Mouse (Mus musculus): ENCODE data around the gene Lhpp. TPM values are rescaled to one million over a fixed set of nuclear protein-coding genes. Genes with fewer than 3 reads are reported as not detected.

The Lhpp gene
- 14.4 and 17.4 TPM in 2 replicates for polyA plus RNA-seq (2015; fragmentation: Nextera tagmentation; extraction: Ambion mirVana)

DNA sequence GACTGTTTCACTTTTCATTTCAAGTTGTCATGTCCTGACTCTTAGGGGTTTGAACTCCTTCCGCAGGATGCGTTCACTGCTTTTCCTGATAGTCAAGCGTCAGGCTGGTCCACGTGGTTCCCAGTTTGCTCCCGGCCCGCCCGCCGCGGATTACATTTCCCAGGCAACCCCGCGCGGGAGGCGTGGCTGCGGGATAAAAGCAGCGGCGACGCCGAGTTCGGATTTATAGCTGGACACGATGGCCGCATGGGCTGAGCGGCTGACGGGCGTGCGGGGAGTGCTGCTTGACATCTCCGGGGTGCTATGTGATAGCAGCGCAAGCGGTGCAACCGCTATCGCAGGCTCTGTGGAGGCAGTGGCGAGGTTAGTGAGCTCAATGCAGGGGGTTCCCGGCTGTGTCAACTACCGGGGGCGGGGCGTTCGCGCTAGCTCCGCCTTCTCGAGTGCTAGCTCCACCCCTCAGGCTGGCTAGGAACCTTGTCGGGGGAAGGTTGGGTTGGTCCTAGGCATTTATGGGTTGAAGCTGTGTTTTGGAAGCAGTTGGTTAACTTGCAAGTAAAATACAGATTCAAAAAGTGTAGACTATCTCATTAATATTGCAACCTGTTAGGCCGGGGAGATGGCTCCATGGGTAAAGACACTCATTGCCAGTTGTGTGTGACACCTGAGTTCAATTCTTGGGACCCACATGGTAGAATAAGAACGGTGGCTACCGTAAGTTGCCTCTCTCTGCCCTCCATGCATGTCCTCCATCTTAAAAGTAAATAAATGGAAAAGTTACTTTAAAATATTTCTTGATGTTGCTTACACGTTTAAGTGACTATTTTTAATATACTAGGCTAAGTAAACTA is at the start of gene Lhpp:
Lhpp (plus strand) TSS at position 171 of the 851 bp plus-strand sequence.
- ATAC-seq (ENCODE audit: insufficient number of reproducible peaks, low FRiP score, low TSS enrichment, low read depth) = peak; percentile 79
- H3K9me3 ChIP-seq (replicated peaks) = no peaks in the 10 kb centered on the region
- H3K4me3 ChIP-seq (replicated peaks) = peak within 1 kb of the TSS; percentile 53
- peaks cover 17% of the 10 kb centered on the region; the same call in 1 of the 2 replicates for H3K4me1 ChIP-seq
- 8% methylated on average over 44 of the region's 44 CpGs for WGBS
- H3K27ac ChIP-seq (replicated peaks) = no peak within 1 kb of the TSS
- peak within 1 kb of the TSS; percentile 72 for H3K4me2 ChIP-seq (replicated peaks)
- H3K36me3 ChIP-seq = no peaks in the 10 kb centered on the region
- peaks cover 4% of the 10 kb centered on the region; the same call in 1 of the 2 replicates for H3K27me3 ChIP-seq
- peak within 1 kb of the TSS; percentile 29; the same call in 1 of the 2 replicates for H3K9ac ChIP-seq

DNA sequence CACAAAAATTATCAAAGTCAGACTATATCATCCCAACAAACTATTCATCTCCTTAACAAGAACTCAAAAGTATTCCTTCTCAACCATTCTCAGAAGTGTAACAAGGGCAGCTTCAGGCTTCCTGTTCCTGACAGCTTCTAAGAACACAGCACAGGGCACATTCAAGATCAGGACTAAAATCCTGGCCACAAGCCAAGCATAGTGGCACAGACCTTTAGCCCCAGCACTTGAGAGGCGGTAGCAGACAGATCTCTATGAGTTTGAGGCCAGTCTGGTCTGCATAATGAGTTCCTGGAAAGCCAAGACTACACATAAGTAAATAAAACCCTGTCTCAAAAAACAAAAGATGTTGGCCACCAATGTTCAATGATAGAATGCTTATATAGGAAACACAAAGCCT is 44.6 kb upstream of the Lhpp start:
- Histone ChIP-seq H3K9me3 (replicated peaks) (no peaks in the 10 kb centered on the region), H3K27me3 (no peaks in the 10 kb centered on the region), H3K36me3 (peaks cover 69% of the 10 kb centered on the region), H3K27ac (replicated peaks) (no peak overlapping the region), H3K9ac (no peak overlapping the region), H3K4me3 (replicated peaks) (no peak overlapping the region), H3K4me1 (peaks cover 13% of the 10 kb centered on the region), H3K4me2 (replicated peaks) (no peak overlapping the region)
- ATAC-seq (ENCODE audit: insufficient number of reproducible peaks, low FRiP score, low TSS enrichment, low read depth) = no peak
- WGBS = 70% methylated on average over 1 of the region's 1 CpGs

DNA sequence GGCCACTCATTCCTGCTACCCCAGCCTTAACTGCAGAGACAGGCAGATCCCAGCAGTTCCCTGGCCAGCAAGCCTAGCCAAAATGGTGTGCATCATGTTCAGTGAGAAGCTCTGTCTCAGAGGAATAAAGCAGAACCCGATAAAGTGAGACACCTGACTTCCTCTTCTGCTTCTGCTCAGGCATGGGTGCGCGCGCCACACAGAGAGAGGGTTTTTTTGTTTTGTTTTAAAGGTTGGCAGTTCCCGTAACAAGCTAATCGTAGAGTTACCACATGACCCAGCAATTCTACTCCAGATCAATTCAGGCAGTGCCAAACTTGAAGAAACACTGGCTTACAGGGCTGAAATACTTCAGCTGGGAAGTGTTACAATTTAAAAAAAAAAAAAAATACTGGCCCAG is 41.6 kb upstream of the Lhpp start:
- 89% methylated on average over 6 of the region's 6 CpGs for WGBS
- peaks cover 35% of the 10 kb centered on the region for H3K4me1 ChIP-seq
- ATAC-seq (ENCODE audit: insufficient number of reproducible peaks, low FRiP score, low TSS enrichment, low read depth) = no peak
- no peaks in the 10 kb centered on the region for H3K9me3 ChIP-seq (replicated peaks)
- H3K4me3 ChIP-seq (replicated peaks) = no peak overlapping the region
- H3K9ac ChIP-seq = no peak overlapping the region
- no peaks in the 10 kb centered on the region for H3K27me3 ChIP-seq
- no peak overlapping the region for H3K27ac ChIP-seq (replicated peaks)
- peaks cover 40% of the 10 kb centered on the region for H3K36me3 ChIP-seq
- no peak overlapping the region for H3K4me2 ChIP-seq (replicated peaks)

DNA sequence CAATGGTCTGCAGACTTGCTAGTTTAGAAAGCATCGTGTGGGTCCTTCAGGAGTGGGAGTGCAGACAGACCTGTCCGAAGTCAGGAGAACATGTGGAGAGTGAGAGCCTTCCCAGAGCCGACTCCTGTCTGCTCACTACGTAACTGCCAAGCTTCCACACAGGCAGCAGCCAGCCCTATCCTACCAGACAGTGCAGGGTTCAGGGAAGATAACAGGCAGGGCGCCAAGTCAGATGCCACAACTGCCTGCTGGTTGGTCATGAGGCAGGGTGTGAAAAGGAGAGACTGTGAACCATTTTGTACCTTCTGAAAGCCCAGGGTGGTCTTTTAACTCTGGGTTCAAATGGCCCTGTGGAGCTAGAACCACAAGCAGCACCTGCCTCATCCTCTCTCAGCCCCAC is 40.4 kb upstream of the Lhpp start:
- Histone ChIP-seq H3K4me2 (replicated peaks) (no peak overlapping the region), H3K4me1 (peaks cover 39% of the 10 kb centered on the region), H3K27ac (replicated peaks) (no peak overlapping the region), H3K9me3 (replicated peaks) (no peaks in the 10 kb centered on the region), H3K4me3 (replicated peaks) (no peak overlapping the region), H3K36me3 (peaks cover 27% of the 10 kb centered on the region), H3K27me3 (no peaks in the 10 kb centered on the region), H3K9ac (no peak overlapping the region)
- ATAC-seq (ENCODE audit: insufficient number of reproducible peaks, low FRiP score, low TSS enrichment, low read depth) = no peak
- WGBS = 73% methylated on average over 5 of the region's 5 CpGs

DNA sequence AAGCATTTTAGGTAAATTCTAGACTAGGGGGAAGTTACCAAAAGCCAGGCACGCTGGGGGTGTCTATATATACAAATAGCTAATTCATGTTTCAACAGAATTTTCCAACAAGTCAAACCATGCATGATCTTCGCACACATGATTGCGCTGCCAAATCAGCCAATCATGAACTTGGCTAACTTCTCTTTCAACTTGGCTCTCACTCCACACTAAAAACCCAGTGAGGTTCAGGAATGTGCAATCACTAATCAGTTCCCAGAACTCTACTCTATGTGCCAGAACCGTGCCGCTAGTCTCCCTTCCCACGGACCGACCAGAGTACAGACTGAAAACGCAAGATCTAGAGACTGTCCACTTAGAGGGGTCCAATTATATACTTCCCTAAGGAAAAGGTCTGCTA is 39.0 kb upstream of the Lhpp start:
- ATAC-seq (ENCODE audit: insufficient number of reproducible peaks, low FRiP score, low TSS enrichment, low read depth) = no peak
- peak overlapping the region; percentile 79 for H3K27ac ChIP-seq (replicated peaks)
- H3K27me3 ChIP-seq = no peaks in the 10 kb centered on the region
- H3K4me2 ChIP-seq (replicated peaks) = peak overlapping the region; percentile 31
- H3K4me3 ChIP-seq (replicated peaks) = no peak overlapping the region
- WGBS = 44% methylated on average over 8 of the region's 8 CpGs
- peaks cover 41% of the 10 kb centered on the region for H3K4me1 ChIP-seq
- H3K9ac ChIP-seq = no peak overlapping the region
- no peaks in the 10 kb centered on the region for H3K9me3 ChIP-seq (replicated peaks)
- H3K36me3 ChIP-seq = peaks cover 24% of the 10 kb centered on the region; the same call in 1 of the 2 replicates

DNA sequence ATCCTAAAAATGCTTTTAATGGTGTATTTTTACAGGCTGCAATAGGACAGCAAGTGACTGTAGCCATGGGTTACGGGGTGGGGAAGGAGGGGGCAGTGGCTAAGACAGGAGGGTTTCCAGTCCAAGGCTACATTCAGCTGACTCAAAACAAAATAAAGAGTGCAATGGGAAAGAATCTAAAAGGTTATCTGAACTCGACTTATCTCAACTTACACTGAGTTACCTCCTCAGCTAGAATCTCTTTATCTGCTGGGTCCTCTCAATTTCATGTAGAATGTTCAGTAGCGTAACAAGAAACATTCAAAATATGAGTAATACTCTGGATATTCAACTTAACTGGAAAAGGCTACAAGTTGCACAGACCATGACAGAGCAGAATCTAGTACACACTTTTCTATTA is 37.7 kb upstream of the Lhpp start:
- H3K27me3 ChIP-seq = no peaks in the 10 kb centered on the region
- peaks cover 41% of the 10 kb centered on the region for H3K4me1 ChIP-seq
- H3K4me3 ChIP-seq (replicated peaks) = no peak overlapping the region
- no peak for ATAC-seq (ENCODE audit: insufficient number of reproducible peaks, low FRiP score, low TSS enrichment, low read depth)
- no peaks in the 10 kb centered on the region for H3K9me3 ChIP-seq (replicated peaks)
- no peak overlapping the region for H3K9ac ChIP-seq
- 62% methylated on average over 3 of the region's 3 CpGs for WGBS
- H3K4me2 ChIP-seq (replicated peaks) = peak overlapping the region; percentile 31; the same call in 1 of the 2 replicates
- H3K36me3 ChIP-seq = peaks cover 16% of the 10 kb centered on the region; the same call in 1 of the 2 replicates
- H3K27ac ChIP-seq (replicated peaks) = 0 out of 2 replicates have a peak overlapping the region, but pooled peaks have one; percentile 28

DNA sequence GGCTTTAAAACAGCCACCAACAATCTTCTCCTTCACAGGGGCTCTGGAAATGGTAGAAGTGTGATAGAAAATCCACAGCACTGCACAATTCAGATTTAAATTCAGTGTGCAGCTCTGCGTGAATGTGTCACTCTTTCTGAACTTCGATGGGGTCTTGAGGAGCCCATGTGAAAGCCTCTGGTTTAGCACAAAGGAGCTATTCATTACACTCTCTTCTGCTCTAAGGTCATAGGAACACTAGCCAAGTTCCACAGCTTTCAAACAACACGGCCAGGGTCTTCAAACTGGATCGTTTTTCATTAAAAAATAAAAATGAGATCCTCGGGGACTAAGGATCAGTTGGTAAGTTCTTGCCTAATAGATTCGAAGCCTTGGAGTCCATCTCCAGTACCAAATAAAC is 37.2 kb upstream of the Lhpp start:
- H3K27me3 ChIP-seq = peaks cover 3% of the 10 kb centered on the region; the same call in 1 of the 2 replicates
- H3K9ac ChIP-seq = no peak overlapping the region
- H3K4me1 ChIP-seq = peaks cover 41% of the 10 kb centered on the region
- H3K36me3 ChIP-seq = peaks cover 12% of the 10 kb centered on the region; the same call in 1 of the 2 replicates
- WGBS = 46% methylated on average over 6 of the region's 6 CpGs
- H3K4me3 ChIP-seq (replicated peaks) = no peak overlapping the region
- 0 out of 2 replicates have a peak overlapping the region, but pooled peaks have one; percentile 28 for H3K27ac ChIP-seq (replicated peaks)
- no peak for ATAC-seq (ENCODE audit: insufficient number of reproducible peaks, low FRiP score, low TSS enrichment, low read depth)
- H3K4me2 ChIP-seq (replicated peaks) = peak overlapping the region; percentile 31; the same call in 1 of the 2 replicates
- no peaks in the 10 kb centered on the region for H3K9me3 ChIP-seq (replicated peaks)

DNA sequence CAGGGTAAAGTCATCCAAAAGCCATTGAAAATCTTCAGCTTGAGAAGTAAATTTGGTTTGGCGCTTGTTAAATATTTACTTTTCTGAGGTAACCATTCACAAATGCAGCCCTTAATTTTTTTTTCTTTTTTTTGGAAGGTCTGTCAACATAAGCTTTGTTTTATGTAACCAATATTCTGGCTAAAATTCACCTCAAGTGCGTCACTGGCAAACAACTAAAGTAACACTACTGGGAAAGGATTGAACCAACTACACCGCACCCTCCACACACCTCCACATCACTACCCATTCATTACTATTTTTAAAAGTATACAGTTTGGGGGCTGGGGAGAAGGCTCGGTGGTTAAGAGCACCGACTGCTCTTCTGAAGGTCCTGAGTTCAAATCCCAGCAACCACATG is 35.8 kb upstream of the Lhpp start:
- 72% methylated on average over 5 of the region's 5 CpGs for WGBS
- Histone ChIP-seq H3K9ac (no peak overlapping the region), H3K9me3 (replicated peaks) (no peaks in the 10 kb centered on the region), H3K27ac (replicated peaks) (no peak overlapping the region), H3K4me2 (replicated peaks) (peak overlapping the region; percentile 54; the same call in 1 of the 2 replicates), H3K4me3 (replicated peaks) (no peak overlapping the region), H3K4me1 (peaks cover 37% of the 10 kb centered on the region), H3K27me3 (peaks cover 3% of the 10 kb centered on the region; the same call in 1 of the 2 replicates), H3K36me3 (0 out of 2 replicates have a peak, but pooled peaks cover 3% of the 10 kb centered on the region)
- ATAC-seq (ENCODE audit: insufficient number of reproducible peaks, low FRiP score, low TSS enrichment, low read depth) = no peak

DNA sequence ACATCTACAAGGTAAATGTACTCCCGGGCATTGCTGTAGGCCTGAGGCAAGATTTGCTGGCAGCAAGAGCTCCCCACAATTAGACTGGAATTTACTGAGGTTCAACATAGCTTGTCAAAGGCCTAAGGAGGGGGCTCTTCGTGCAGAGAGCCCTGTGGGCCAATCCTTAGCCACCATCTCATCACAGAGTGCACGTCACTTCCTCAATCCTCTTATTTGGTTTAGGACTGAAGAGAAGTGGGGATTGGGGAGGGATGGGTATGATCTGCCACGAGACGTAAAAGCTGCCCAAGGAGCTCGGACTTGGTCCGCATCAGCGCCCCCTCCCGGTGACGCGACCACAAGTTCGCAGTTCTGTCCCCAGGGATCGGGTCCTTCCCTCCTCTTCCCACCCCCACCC is 34.8 kb upstream of the Lhpp start:
- Histone ChIP-seq H3K27ac (replicated peaks) (peak overlapping the region; percentile 94), H3K9ac (peak overlapping the region; percentile 63), H3K27me3 (peaks cover 3% of the 10 kb centered on the region; the same call in 1 of the 2 replicates), H3K4me2 (replicated peaks) (peak overlapping the region; percentile 54), H3K9me3 (replicated peaks) (no peaks in the 10 kb centered on the region), H3K4me3 (replicated peaks) (peak overlapping the region; percentile 65), H3K36me3 (no peaks in the 10 kb centered on the region), H3K4me1 (peaks cover 29% of the 10 kb centered on the region)
- peak; percentile 89 for ATAC-seq (ENCODE audit: insufficient number of reproducible peaks, low FRiP score, low TSS enrichment, low read depth)
- 0% methylated on average over 12 of the region's 13 CpGs for WGBS

DNA sequence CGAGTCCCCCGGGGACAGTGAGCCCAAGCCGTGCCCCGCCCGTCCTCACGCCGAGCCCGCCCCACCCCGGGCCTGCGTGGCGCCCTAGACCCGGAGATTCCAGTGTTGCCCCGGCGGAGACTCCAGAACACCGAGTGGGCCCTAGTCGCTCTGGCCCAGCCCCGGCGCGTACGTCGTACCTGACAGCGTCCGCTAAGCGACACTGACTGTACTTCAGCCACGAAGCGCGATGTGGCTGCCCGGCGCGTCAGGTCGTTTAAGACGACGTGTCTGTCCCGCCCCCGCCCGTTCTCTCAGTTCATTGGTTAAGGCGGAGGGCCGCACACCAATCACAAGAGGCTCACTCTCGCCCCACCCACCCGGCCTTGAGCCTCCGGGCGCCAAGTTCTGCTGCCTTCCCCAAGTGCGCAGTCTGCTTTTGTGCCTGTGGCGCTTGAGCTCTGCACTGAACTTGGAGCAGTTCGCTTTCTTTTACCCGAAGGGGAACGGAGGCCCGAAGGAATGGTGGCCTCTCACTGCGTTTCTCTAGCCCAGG is 34.3 kb upstream of the Lhpp start, which contains the start of gene Oat:
Oat (minus strand) TSS at position 283 of the 535 bp plus-strand sequence.
- Histone ChIP-seq H3K9me3 (replicated peaks) (no peaks in the 10 kb centered on the region), H3K27me3 (peaks cover 3% of the 10 kb centered on the region; the same call in 1 of the 2 replicates), H3K4me1 (peaks cover 28% of the 10 kb centered on the region), H3K27ac (replicated peaks) (peak within 1 kb of the TSS; percentile 94), H3K4me3 (replicated peaks) (peak within 1 kb of the TSS; percentile 65), H3K9ac (peak within 1 kb of the TSS; percentile 63), H3K36me3 (no peaks in the 10 kb centered on the region), H3K4me2 (replicated peaks) (peak within 1 kb of the TSS; percentile 54)
- WGBS = under 1% methylated on average over 49 of the region's 49 CpGs
- ATAC-seq (ENCODE audit: insufficient number of reproducible peaks, low FRiP score, low TSS enrichment, low read depth) = peak; percentile 96

DNA sequence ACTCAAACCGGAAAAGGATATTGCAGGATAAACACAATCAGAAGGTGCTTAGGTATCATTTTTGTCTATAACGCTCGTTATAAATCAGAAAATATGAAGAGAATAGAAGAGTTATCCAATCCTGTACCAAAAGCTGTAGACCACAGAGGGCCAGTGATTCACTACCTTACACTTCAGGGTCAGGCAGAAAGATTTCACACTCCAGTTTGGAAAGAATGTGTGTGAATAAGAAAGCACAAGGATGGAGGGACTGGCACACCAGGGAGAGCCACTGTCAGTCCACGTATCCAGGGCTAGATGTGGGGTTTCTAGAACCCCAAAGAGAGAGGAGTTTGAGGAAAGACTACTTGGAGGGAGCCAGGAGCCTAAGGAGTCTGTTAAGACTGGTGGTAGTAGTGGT is 33.5 kb upstream of the Lhpp start:
- WGBS = 46% methylated on average over 4 of the region's 4 CpGs
- Histone ChIP-seq H3K27ac (replicated peaks) (no peak overlapping the region), H3K9ac (no peak overlapping the region), H3K27me3 (peaks cover 3% of the 10 kb centered on the region; the same call in 1 of the 2 replicates), H3K4me2 (replicated peaks) (peak overlapping the region; percentile 54), H3K4me3 (replicated peaks) (no peak overlapping the region; the same call in 1 of the 2 replicates), H3K36me3 (no peaks in the 10 kb centered on the region), H3K4me1 (peaks cover 20% of the 10 kb centered on the region), H3K9me3 (replicated peaks) (no peaks in the 10 kb centered on the region)
- no peak for ATAC-seq (ENCODE audit: insufficient number of reproducible peaks, low FRiP score, low TSS enrichment, low read depth)

Measured in embryonic facial prominence, embryonic 15.5 days (tissue).